Mouse (Mus musculus) spleen, postnatal 36 days (tissue): Measurements from ENCODE around the gene Itpr3.

Source experiments
- DNase-seq, 2 experiments: peaks; one replicate each; pipeline ENCODE4 v3.0.0; 2022; ENCODE audit warnings: low spot score in 2 of 2, mixed read lengths in 1 of 2

Itpr3 gene

GRCm38 (mm10) chr17:27144152-27144551 is 87.0 kb downstream of the Itpr3 start:
- DNase-seq, result no peak

GRCm38 (mm10) chr17:27146323-27146923 is 89.3 kb downstream of the Itpr3 start:
- DNase-seq, result no peak

GRCm38 (mm10) chr17:27150871-27151270 is 93.8 kb downstream of the Itpr3 start:
- DNase-seq, result no peak

- DNase-seq, result no peak
These were observed 94.3 kb downstream of the Itpr3 start for GRCm38 (mm10) chr17:27151411-27151810.

GRCm38 (mm10) chr17:27152976-27153723 is 96.0 kb downstream of the Itpr3 start:
- DNase-seq, result peak; percentile 21 to 46

GRCm38 (mm10) chr17:27153773-27154193 is 96.7 kb downstream of the Itpr3 start:
- DNase-seq, result no peak

- no peak for DNase-seq
These were observed 97.2 kb downstream of the Itpr3 start for GRCm38 (mm10) chr17:27154256-27154655.

GRCm38 (mm10) chr17:27154881-27155280 is 97.8 kb downstream of the Itpr3 start:
- DNase-seq, result no peak

- no peak for DNase-seq
These were observed 98.6 kb downstream of the Itpr3 start for GRCm38 (mm10) chr17:27155752-27156151.

GRCm38 (mm10) chr17:27158439-27158838 is 101.3 kb downstream of the Itpr3 start:
- DNase-seq, result no peak

- no peak for DNase-seq
These were observed 102.1 kb downstream of the Itpr3 start for GRCm38 (mm10) chr17:27159169-27159568.

- no peak for DNase-seq
These were observed 103.8 kb downstream of the Itpr3 start for GRCm38 (mm10) chr17:27160905-27161304.

- no peak for DNase-seq
These were observed 108.1 kb downstream of the Itpr3 start for GRCm38 (mm10) chr17:27165054-27165773.

GRCm38 (mm10) chr17:27166901-27167300 is 109.8 kb downstream of the Itpr3 start:
- DNase-seq, result no peak

- no peak for DNase-seq
These were observed 110.4 kb downstream of the Itpr3 start, which contains the start of gene Ip6k3 for GRCm38 (mm10) chr17:27167545-27167944. TSS of gene Ip6k3 (minus strand) at chr17:27167795.

GRCm38 (mm10) chr17:27168569-27168968 is 111.5 kb downstream of the Itpr3 start:
- DNase-seq, result no peak

GRCm38 (mm10) chr17:27169952-27170695 is 113.0 kb downstream of the Itpr3 start:
- no peak for DNase-seq

- DNase-seq, result no peak
These were observed 114.0 kb downstream of the Itpr3 start for GRCm38 (mm10) chr17:27171121-27171520.
